Mouse (Mus musculus): ENCODE measurements around the gene C1qb. TPM values are rescaled to one million over a fixed set of nuclear protein-coding genes. Genes with fewer than 3 reads are reported as not detected.

Gene C1qb
- total RNA-seq, 2 experiments from 2014 or later, result 36.1 to 43.9 TPM

GRCm38 (mm10) chr4:136830272-136830823 is 55.6 kb downstream of the C1qb start:
- no peak for DNase-seq (ENCODE audit: low spot score in 2 of 2)
- intact Hi-C loops (cut with DNase I), result loop anchor here (5.0 kb wide), 1 partner anchor 43 kb away; no protein-coding TSS in a partner anchor

Other genes starting within 250 kb of the C1qb start
- gene Ephb2, start 50.2 kb downstream of the C1qb start, total RNA-seq (2021), result 10 to 100 TPM; 31.6 to 32.7 TPM
- gene C1qc, start 6.9 kb upstream of the C1qb start, total RNA-seq (2021), result 10 to 100 TPM; 39.4 to 40.1 TPM
- 10 to 100 TPM; 42.5 to 44.9 TPM for gene C1qa, start 12.6 kb upstream of the C1qb start, total RNA-seq (2021)
- gene Epha8, start 70.6 kb upstream of the C1qb start, total RNA-seq (2021), result 10 to 100 TPM in 1 of 2 experiments, 1 to 10 TPM in 1; 9.8 to 10.5 TPM
- gene Zbtb40, start 162.6 kb upstream of the C1qb start, total RNA-seq (2021), result 10 to 100 TPM in 1 of 2 experiments, 1 to 10 TPM in 1; 8.4 to 11.3 TPM